Mouse (Mus musculus): ENCODE results near the gene Grk6. TPM values are rescaled to one million over a fixed set of nuclear protein-coding genes. Genes with fewer than 3 reads are reported as not detected.

Gene Grk6
- total RNA-seq (2012; rRNA removed) (75.9 and 83.2 TPM in 2 replicates), polyA plus RNA-seq (2012; ENCODE audit: insufficient read depth in 1 of 2, insufficient read length in 2 of 2, low read depth in 1 of 2, low replicate concordance in 2 of 2, missing spikeins in 1 of 2) (10 to 100 TPM in 1 of 2 experiments, not detected in 1; 96.7 TPM)

DNA sequence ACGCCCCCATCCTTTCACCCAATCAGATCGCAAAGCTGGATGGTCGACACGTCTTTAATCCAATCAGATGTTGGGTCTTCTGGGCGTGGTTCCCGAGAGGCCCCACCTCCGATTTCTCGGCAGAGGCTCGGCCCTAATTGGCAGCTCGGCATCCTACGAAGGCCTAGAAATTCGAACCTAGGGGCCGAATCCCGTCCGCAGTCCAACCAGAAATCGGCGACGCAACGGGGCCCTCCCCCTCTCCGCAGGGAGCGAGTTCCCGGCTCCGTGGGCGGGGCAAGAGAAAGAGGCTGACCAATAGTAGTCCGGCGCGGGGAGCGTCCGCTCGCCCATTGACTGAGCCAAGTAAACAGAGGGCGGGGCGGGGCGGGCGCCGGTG is at the start of gene Grk6:
Gene Grk6, plus strand, starts transcription at position 136 of the 379 bp plus-strand sequence.
- Histone ChIP-seq H3K9me3 (replicated peaks; ENCODE audit: insufficient read depth, low read length) (no peaks in the 10 kb centered on the region), H3K36me3 (ENCODE audit: control insufficient read depth in 1 of 2, insufficient read depth in 2 of 2, low read length in 2 of 2) (peaks cover 0 to 18% of the 10 kb centered on the region in 2 experiments; a peak in 2 of 4 replicates), H3K27me3 (ENCODE audit: control insufficient read depth in 1 of 2, insufficient read depth in 2 of 2, low read length in 2 of 2) (no peaks in the 10 kb centered on the region), H3K9ac (ENCODE audit: control insufficient read depth, low read depth, low read length, poor library complexity, severe bottlenecking) (peak within 1 kb of the TSS; percentile 94), H3K4me1 (ENCODE audit: control insufficient read depth in 1 of 2, insufficient read depth in 2 of 2, low read length in 2 of 2) (peaks cover 7 to 31% of the 10 kb centered on the region in 2 experiments), H3K79me2 (ENCODE audit: control insufficient read depth, insufficient read depth, low read length, poor library complexity) (peaks cover 32% of the 10 kb centered on the region), H3K4me3 (ENCODE audit: control insufficient read depth in 1 of 2, insufficient read depth in 1 of 2, low read depth in 2 of 2, low read length in 2 of 2) (peak within 1 kb of the TSS; percentile 80 to 83), H3K27ac (ENCODE audit: control insufficient read depth, low read depth, low read length) (peak within 1 kb of the TSS; percentile 85)
- TF ChIP-seq BHLHE40 (IDR thresholded peaks at IDR 0.05; ENCODE audit: borderline replicate concordance, low read depth, low read length) (no peak), KAT2A (conservative IDR thresholded peaks at IDR 0.05; ENCODE audit: low read depth, low read length) (no peak), RAD21 (IDR thresholded peaks at IDR 0.05; ENCODE audit: low read depth, low read length) (no peak), MAZ (IDR thresholded peaks at IDR 0.05; ENCODE audit: low read depth, low read length) (0 out of 2 replicates have a peak, but pooled peaks have one; percentile 28), CHD2 (IDR thresholded peaks at IDR 0.05; ENCODE audit: low read length) (peak; percentile 86), USF1 (IDR thresholded peaks at IDR 0.05; ENCODE audit: low read depth, low read length) (0 out of 2 replicates have a peak, but pooled peaks have one; percentile 28), ELF1 (IDR thresholded peaks at IDR 0.05; ENCODE audit: low read depth, low read length) (no peak), TAL1 (IDR thresholded peaks at IDR 0.05; ENCODE audit: low read length) (no peak), POLR2AphosphoS2 (IDR thresholded peaks at IDR 0.05; ENCODE audit: low read length) (no peak), TCF12 (IDR thresholded peaks at IDR 0.05; ENCODE audit: low read depth, low read length) (no peak), MXI1 (IDR thresholded peaks at IDR 0.05; ENCODE audit: low read depth, low read length) (no peak; the same call in 1 of the 2 replicates), MYB (IDR thresholded peaks at IDR 0.05; ENCODE audit: low read depth, low read length) (no peak)
- peak; percentile 99 for DNase-seq (ENCODE audit: low read depth, low spot score)

DNA sequence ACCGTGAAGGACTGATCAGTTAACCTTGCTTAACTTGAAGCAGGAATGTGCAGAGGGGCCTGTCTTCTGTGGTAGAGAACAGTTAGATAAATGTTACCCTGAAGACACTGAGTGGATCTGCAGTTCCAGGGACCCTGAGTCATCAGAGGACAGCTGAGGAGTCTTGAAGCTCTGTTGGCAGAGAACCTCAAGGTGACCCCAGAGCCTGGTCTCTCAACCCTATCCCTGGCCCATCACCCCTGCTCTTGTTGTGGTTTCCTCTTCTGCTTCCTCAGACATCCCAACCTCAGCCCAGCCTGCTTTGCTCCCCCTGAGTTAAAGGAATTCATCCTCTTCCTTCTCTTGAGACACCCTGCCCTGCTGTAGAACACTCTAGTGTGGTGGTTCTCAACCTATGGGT is 46.8 kb upstream of the Grk6 start, which contains the start of gene Slc34a1:
Gene Slc34a1, plus strand, starts transcription at position 100 of the 400 bp plus-strand sequence.
- Histone ChIP-seq H3K4me3 (ENCODE audit: control insufficient read depth in 1 of 2, insufficient read depth in 1 of 2, low read depth in 2 of 2, low read length in 2 of 2) (no peak within 1 kb of the TSS), H3K9ac (ENCODE audit: control insufficient read depth, low read depth, low read length, poor library complexity, severe bottlenecking) (no peak within 1 kb of the TSS), H3K79me2 (ENCODE audit: control insufficient read depth, insufficient read depth, low read length, poor library complexity) (no peaks in the 10 kb centered on the region), H3K36me3 (ENCODE audit: control insufficient read depth in 1 of 2, insufficient read depth in 2 of 2, low read length in 2 of 2) (no peaks in the 10 kb centered on the region), H3K27me3 (ENCODE audit: control insufficient read depth in 1 of 2, insufficient read depth in 2 of 2, low read length in 2 of 2) (peaks cover 2 to 11% of the 10 kb centered on the region in 2 experiments; a peak in 3 of 4 replicates), H3K4me1 (ENCODE audit: control insufficient read depth in 1 of 2, insufficient read depth in 2 of 2, low read length in 2 of 2) (no peaks in the 10 kb centered on the region), H3K27ac (ENCODE audit: control insufficient read depth, low read depth, low read length) (no peak within 1 kb of the TSS), H3K9me3 (replicated peaks; ENCODE audit: insufficient read depth, low read length) (no peaks in the 10 kb centered on the region)
- DNase-seq (ENCODE audit: low read depth, low spot score): no peak
- TF ChIP-seq CTCF (IDR thresholded peaks at IDR 0.05 in 2 of 3, conservative IDR thresholded peaks at IDR 0.05 in 1 of 3; ENCODE audit: control insufficient read depth in 1 of 3, insufficient read depth in 1 of 3, low read depth in 2 of 3, low read length in 3 of 3, poor library complexity in 1 of 3, severe bottlenecking in 1 of 3) (no peak), POLR2A (IDR thresholded peaks at IDR 0.05; ENCODE audit: control insufficient read depth in 1 of 2, insufficient read depth in 1 of 2, low read depth in 1 of 2, low read length in 2 of 2, poor library complexity in 1 of 2) (no peak), EP300 (IDR thresholded peaks at IDR 0.05; ENCODE audit: low read depth in 1 of 2, low read length in 2 of 2) (no peak), MAX (IDR thresholded peaks at IDR 0.05; ENCODE audit: low read length) (no peak), ZC3H11A (IDR thresholded peaks at IDR 0.05; ENCODE audit: low read depth, low read length) (no peak), NRF1 (IDR thresholded peaks at IDR 0.05; ENCODE audit: insufficient read depth, low read depth, low read length, poor library complexity, severe bottlenecking) (no peak), USF1 (IDR thresholded peaks at IDR 0.05; ENCODE audit: low read depth, low read length) (no peak)
